8 mouse cellular contexts compared by ENCODE assay signal in genomic region chrX:73064415-73064793, GRCm38 (mm10). TPM values are rescaled to one million over a fixed set of nuclear protein-coding genes. Genes with fewer than 3 reads are reported as not detected.
A peak's percentile ranks its signal among the peaks of the same experiment; 100 is the strongest.
DNase-seq lines count a peak whose midpoint lies in the region; ATAC-seq and TF ChIP-seq lines count a peak whose summit lies in the region.

Gene Pnma3, plus strand, starts transcription at chrX:73064787.

- TF ChIP-seq CTCF in left cerebral cortex, adult 2 months (IDR thresholded peaks at IDR 0.05): no peak

- H3K27me3 ChIP-seq in forebrain, embryonic 11.5 days (ENCODE audit: control insufficient read depth, insufficient read depth, low read length): no peaks in the 10 kb centered on the region
- no peaks in the 10 kb centered on the region for H3K27me3 ChIP-seq in neural tube, embryonic 13.5 days

- peak within 1 kb of the TSS; percentile 46 for H3K4me2 ChIP-seq in forebrain, embryonic 11.5 days (ENCODE audit: low read depth, low read length, severe bottlenecking)
- H3K4me2 ChIP-seq in neural tube, embryonic 13.5 days: peak within 1 kb of the TSS; percentile 60

- H3K4me3 ChIP-seq in left cerebral cortex, adult 2 months: peak within 1 kb of the TSS; percentile 53
- H3K4me3 ChIP-seq in forebrain, embryonic 11.5 days (ENCODE audit: low read depth, low read length): peak within 1 kb of the TSS; percentile 16; the same call in 1 of the 2 replicates
- H3K4me3 ChIP-seq in neural tube, embryonic 13.5 days: peak within 1 kb of the TSS; percentile 37

- intact Hi-C loops in left cerebral cortex, adult 2 months (cut with DNase I): loop anchor here (10.0 kb wide), 1 partner anchor 160 kb away; the partner anchor contains the start of gene F8a

- WGBS in forebrain, embryonic 11.5 days: 27% methylated on average over 7 of the region's 7 CpGs
- WGBS in neural tube, embryonic 13.5 days: 21% methylated on average over 7 of the region's 7 CpGs

- no peaks in the 10 kb centered on the region for H3K9me3 ChIP-seq in forebrain, embryonic 11.5 days (ENCODE audit: control insufficient read depth, low read length)
- no peaks in the 10 kb centered on the region for H3K9me3 ChIP-seq in neural tube, embryonic 13.5 days

- ATAC-seq in forebrain, embryonic 11.5 days (replicated peaks; ENCODE audit: low FRiP score): peak; percentile 56
- peak; percentile 49 for ATAC-seq in neural tube, embryonic 13.5 days (ENCODE audit: low read depth)

- no peaks in the 10 kb centered on the region for H3K36me3 ChIP-seq in forebrain, embryonic 11.5 days (ENCODE audit: control insufficient read depth, insufficient read depth, low read length)
- no peaks in the 10 kb centered on the region for H3K36me3 ChIP-seq in neural tube, embryonic 13.5 days

- no peaks in the 10 kb centered on the region for H3K4me1 ChIP-seq in forebrain, embryonic 11.5 days (replicated peaks; ENCODE audit: control insufficient read depth, insufficient read depth, low read length)
- H3K4me1 ChIP-seq in neural tube, embryonic 13.5 days (replicated peaks): peaks cover 11% of the 10 kb centered on the region

- H3K9ac ChIP-seq in forebrain, embryonic 11.5 days (ENCODE audit: low read length): peak within 1 kb of the TSS; percentile 54
- peak within 1 kb of the TSS; percentile 68 for H3K9ac ChIP-seq in neural tube, embryonic 13.5 days

- H3K27ac ChIP-seq in left cerebral cortex, adult 2 months: peak within 1 kb of the TSS; percentile 64
- H3K27ac ChIP-seq in forebrain, embryonic 11.5 days (ENCODE audit: low read depth, low read length): no peak within 1 kb of the TSS
- H3K27ac ChIP-seq in neural tube, embryonic 13.5 days (replicated peaks): no peak within 1 kb of the TSS

- no peak for DNase-seq in left cerebral cortex, adult 2 months (ENCODE audit: extremely low spot score in 1 of 2, low spot score in 2 of 2)
- no peak for DNase-seq in left cerebral cortex, adult 9 months (ENCODE audit: low spot score in 2 of 2)
- DNase-seq in forebrain, embryonic 11.5 days (ENCODE audit: low spot score): no peak
- DNase-seq in layer of hippocampus, postnatal 10 days (ENCODE audit: low spot score in 2 of 2): peak in 1 of 2 experiments; percentile 16
- no peak for DNase-seq in embryo, embryonic 9.5 days (ENCODE audit: extremely low spot score)
- no peak for DNase-seq in spleen, postnatal 36 days (ENCODE audit: low spot score in 2 of 2)
- DNase-seq in thymus, postnatal 10 days (ENCODE audit: low spot score in 2 of 2): no peak

RNA-seq across cellular contexts. Expression of gene Pnma3, which starts in this region (rescaled TPM):
- total RNA-seq in left cerebral cortex, adult 2 months (2021): 10 to 100 TPM; 14.4 to 16.3 TPM
- 0.29 and 0.33 TPM in 2 replicates for polyA plus RNA-seq in forebrain, embryonic 11.5 days (2014; fragmentation: Nextera tagmentation; extraction: Ambion mirVana)
- total RNA-seq in layer of hippocampus, postnatal 10 days (2021): 10 to 100 TPM; 25.5 to 28.1 TPM
- 2.0 and 2.3 TPM in 2 replicates for polyA plus RNA-seq in neural tube, embryonic 13.5 days (2015; fragmentation: Nextera tagmentation; extraction: Ambion mirVana)

Comparison
In these comparisons a context has a peak if more than half of its experiments do, and no peak if none do; other contexts are left out.
1. Peak in ATAC-seq, H3K4me3 ChIP-seq, H3K9ac ChIP-seq and H3K4me2 ChIP-seq in forebrain, embryonic 11.5 days; RNA of the gene not detected or under 1 TPM.